Mouse (Mus musculus) cerebellum, adult 2 months (tissue): ENCODE measurements at regions not wholly inside any gene's neighbourhood (a gene's known extent, or its start where the extent isn't known, plus 50 kb on each side); places are given as distances from the start of the nearest gene placed in this dataset.

ENCODE experiments used
- CTCF ChIP-seq: fragments of 200-500 bp; IDR thresholded peaks from 2 replicates; pipeline ENCODE4 v1.5.1; 2011; ENCODE audit warnings: low read depth, mild to moderate bottlenecking, control low read depth, low read length, moderate library complexity, borderline replicate concordance; ENCODE audit not compliant: insufficient read depth
- POLR2A ChIP-seq: fragments of 200-500 bp; IDR thresholded peaks from 2 replicates; pipeline ENCODE4 v1.6.1; 2011; ENCODE audit warnings: low read length, control low read depth, borderline replicate concordance; ENCODE audit not compliant: insufficient read depth

DNA sequence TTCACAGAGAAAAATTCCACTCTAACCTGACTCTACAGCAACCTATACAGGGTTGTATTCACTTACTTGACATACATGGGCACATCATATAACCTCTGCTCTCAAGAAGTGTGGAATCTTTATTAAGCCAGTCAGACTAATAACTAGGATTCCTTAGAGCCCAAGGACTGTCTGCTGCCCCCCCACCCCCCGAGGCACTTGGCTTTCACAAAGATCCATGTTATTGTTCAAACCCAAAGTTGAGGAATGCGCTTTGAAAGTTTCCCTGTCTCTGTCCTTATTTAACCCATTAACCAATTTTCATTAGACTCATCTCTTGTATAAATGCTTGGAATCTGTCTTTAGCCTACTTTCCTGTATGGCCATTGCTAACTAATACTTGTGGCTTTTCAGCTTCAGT lies 50.6 kb upstream of the Tom1l1 start:
- TF ChIP-seq CTCF (no peak), POLR2A (no peak)
